Mouse (Mus musculus) intestine, embryonic 16.5 days (tissue): Measurements from ENCODE around the gene Cox5b. TPM values are rescaled to one million over a fixed set of nuclear protein-coding genes. Genes with fewer than 3 reads are reported as not detected.

ENCODE experiments used
- ATAC-seq: fragments of 200-750 bp; cut with Nextera tagmentation; 2 replicates; pipeline ENCODE4 v1.8.0; 2017; ENCODE audit warnings: moderate TSS enrichment, moderate library complexity
- H3K27ac ChIP-seq: fragments of 300-500 bp; sonication (generic); 2 replicates; pipeline ENCODE4 v1.5.1; 2014; ENCODE audit warnings: mild to moderate bottlenecking, low read length
- H3K27me3 ChIP-seq: fragments of 300-500 bp; sonication (generic); replicated peaks from 2 replicates; pipeline ENCODE4 v1.6.1; 2014; ENCODE audit warnings: low read length, control low read depth, mixed read lengths; ENCODE audit not compliant: control insufficient read depth, insufficient read depth
- H3K36me3 ChIP-seq: fragments of 300-500 bp; sonication (generic); 2 replicates; pipeline ENCODE4 v1.6.1; 2014; ENCODE audit warnings: low read length, control low read depth; ENCODE audit not compliant: control insufficient read depth, insufficient read depth
- H3K4me1 ChIP-seq: fragments of 300-500 bp; sonication (generic); 2 replicates; pipeline ENCODE4 v1.6.1; 2014; ENCODE audit warnings: low read length, control low read depth, mixed read lengths; ENCODE audit not compliant: control insufficient read depth, insufficient read depth
- H3K4me2 ChIP-seq: fragments of 300-500 bp; sonication (generic); 2 replicates; pipeline ENCODE4 v1.6.1; 2014; ENCODE audit warnings: low read depth, low read length, control low read depth
- H3K4me3 ChIP-seq: fragments of 300-500 bp; sonication (generic); 2 replicates; pipeline ENCODE4 v1.5.1; 2014; ENCODE audit warnings: mild to moderate bottlenecking, low read length
- H3K9ac ChIP-seq: fragments of 300-500 bp; sonication (generic); 2 replicates; pipeline ENCODE4 v1.6.1; 2014; ENCODE audit warnings: low read depth, low read length
- H3K9me3 ChIP-seq: fragments of 300-500 bp; sonication (generic); 2 replicates; pipeline ENCODE4 v1.6.1; 2016; ENCODE audit warnings: low read length, control low read depth; ENCODE audit not compliant: control insufficient read depth
- WGBS: fragments of 180-500 bp; shearing (Covaris S2); extraction: QIAGEN DNeasy Blood & Tissue Kit; methylation state at CpG from one replicate; pipeline ENCODE4 v1.1.7; 2014; 5-methylcytosine and 5-hydroxymethylcytosine counted together
- polyA plus RNA-seq: library from polyadenylated mRNA; unstranded; fragments of >200 nt; fragmentation: Nextera tagmentation; extraction: Ambion mirVana; gene quantifications from 2 replicates; pipeline ENCODE4 v1.2.1, GENCODE M21; 2015

Gene Cox5b
- polyA plus RNA-seq, 1 experiment from 2014 or later = 946 TPM

GRCm38 (mm10) chr1:36708626-36709025 is 17.4 kb downstream of the Cox5b start:
- Histone ChIP-seq H3K4me1 (peaks cover 15% of the 10 kb centered on the region), H3K9ac (peak overlapping the region; percentile 97), H3K9me3 (no peaks in the 10 kb centered on the region), H3K4me2 (peak overlapping the region; percentile 83), H3K27ac (peak overlapping the region; percentile 82), H3K27me3 (no peaks in the 10 kb centered on the region), H3K4me3 (peak overlapping the region; percentile 99), H3K36me3 (peaks cover 9% of the 10 kb centered on the region; the same call in 1 of the 2 replicates)
- WGBS = 67% methylated on average over 1 of the region's 1 CpGs
- no peak for ATAC-seq

DNA sequence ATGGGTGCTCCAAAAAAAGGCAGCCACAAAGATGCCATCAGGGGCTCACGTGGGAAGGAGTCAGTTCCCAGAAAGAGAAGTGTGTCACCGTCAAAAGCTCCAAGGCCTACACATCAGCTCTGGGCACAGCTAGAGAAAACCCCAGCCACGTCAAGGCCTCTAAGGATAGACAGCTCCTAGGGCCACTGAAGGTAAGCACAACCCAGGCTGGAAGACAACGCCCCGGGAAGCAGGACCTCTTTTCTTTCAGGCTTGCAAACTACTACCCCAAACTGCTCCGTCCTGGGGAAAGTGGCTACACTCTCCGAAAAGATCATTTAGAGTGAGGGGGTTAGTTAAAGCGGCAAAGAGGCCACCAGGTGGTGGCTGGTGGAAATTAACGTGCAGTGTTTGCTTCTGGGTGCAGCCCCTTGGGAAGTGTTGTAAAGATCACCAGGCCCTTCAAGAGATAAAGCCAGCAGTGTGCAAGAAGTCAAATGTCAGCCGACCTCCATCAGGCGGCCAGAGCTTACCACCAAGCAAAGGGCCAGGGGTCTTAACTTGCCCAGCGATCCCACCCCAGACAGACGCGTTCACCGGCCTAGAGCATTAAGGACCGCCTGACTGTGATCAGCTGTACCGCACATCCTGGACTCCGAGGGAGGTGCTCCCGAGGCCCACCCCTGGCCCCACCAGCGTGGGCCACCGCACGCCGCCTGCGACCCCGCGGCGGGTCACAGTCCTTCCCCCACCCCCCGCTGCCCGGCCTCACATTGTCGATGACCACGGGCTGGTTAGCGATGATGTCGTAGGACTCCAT is 18.0 kb downstream of the Cox5b start:
- H3K27me3 ChIP-seq = no peaks in the 10 kb centered on the region
- under 1% methylated on average over 33 of the region's 33 CpGs for WGBS
- H3K9ac ChIP-seq = peak overlapping the region; percentile 97
- peaks cover 8% of the 10 kb centered on the region; the same call in 1 of the 2 replicates for H3K36me3 ChIP-seq
- no peaks in the 10 kb centered on the region for H3K9me3 ChIP-seq
- peak; percentile 78 for ATAC-seq
- peak overlapping the region; percentile 99 for H3K4me3 ChIP-seq
- H3K4me1 ChIP-seq = peaks cover 15% of the 10 kb centered on the region
- H3K27ac ChIP-seq = peak overlapping the region; percentile 82
- H3K4me2 ChIP-seq = peak overlapping the region; percentile 83

DNA sequence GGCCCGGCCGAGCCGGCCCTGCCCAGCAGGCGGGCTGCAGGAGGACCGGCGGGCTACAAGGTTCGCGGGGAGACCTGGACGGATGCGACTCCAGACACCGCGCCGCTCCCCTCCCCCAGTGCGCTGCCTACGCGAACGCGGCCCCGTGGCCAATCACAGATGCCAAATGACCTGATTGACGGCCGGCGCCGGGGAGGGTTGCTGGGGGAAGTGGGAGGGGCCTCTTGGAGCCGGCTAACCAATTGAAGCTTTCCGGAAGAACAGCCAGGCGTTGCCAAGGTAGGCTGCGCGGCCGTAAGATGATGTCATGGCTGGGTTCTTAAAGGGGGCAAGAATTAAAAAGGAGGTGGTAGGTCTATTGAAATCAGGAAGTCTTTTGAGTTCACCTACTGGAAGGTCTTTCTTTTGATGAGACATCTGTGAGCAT is 18.6 kb downstream of the Cox5b start, which contains the start of gene 4933424G06Rik:
Gene 4933424G06Rik, plus strand, starts transcription at position 296 of the 427 bp plus-strand sequence.
- Histone ChIP-seq H3K36me3 (0 out of 2 replicates have a peak, but pooled peaks cover 3% of the 10 kb centered on the region), H3K4me2 (peak within 1 kb of the TSS; percentile 83), H3K4me3 (peak within 1 kb of the TSS; percentile 99), H3K9me3 (no peaks in the 10 kb centered on the region), H3K27me3 (no peaks in the 10 kb centered on the region), H3K9ac (peak within 1 kb of the TSS; percentile 97), H3K4me1 (peaks cover 15% of the 10 kb centered on the region), H3K27ac (peak within 1 kb of the TSS; percentile 82)
- WGBS = 0% methylated on average over 29 of the region's 29 CpGs
- ATAC-seq = peak; percentile 98

DNA sequence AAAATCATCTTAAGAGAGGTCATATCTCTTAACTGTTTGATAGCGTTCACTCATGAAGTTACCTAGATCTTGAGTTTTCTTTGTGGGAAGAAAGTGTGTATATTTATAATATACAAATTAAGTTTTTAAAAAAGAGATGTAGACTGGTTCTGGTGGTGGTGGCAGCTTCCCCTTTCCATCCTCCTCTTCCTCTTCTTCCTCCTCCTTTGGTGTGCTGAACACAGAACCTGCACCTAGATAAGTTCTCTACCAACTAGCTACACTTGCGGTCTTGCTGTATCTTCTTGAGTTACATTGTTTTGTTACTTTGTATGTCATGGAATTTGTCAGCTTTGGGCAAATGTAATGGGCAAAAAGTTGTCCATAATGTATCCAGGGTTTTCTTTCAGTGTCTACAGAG is 19.9 kb downstream of the Cox5b start:
- H3K4me1 ChIP-seq = peaks cover 15% of the 10 kb centered on the region
- no peaks in the 10 kb centered on the region for H3K27me3 ChIP-seq
- no peak overlapping the region for H3K4me2 ChIP-seq
- no peak overlapping the region for H3K4me3 ChIP-seq
- no peak overlapping the region for H3K27ac ChIP-seq
- 0 out of 2 replicates have a peak, but pooled peaks cover 2% of the 10 kb centered on the region for H3K36me3 ChIP-seq
- no peak for ATAC-seq
- no peaks in the 10 kb centered on the region for H3K9me3 ChIP-seq
- H3K9ac ChIP-seq = no peak overlapping the region
- 95% methylated on average over 2 of the region's 2 CpGs for WGBS

DNA sequence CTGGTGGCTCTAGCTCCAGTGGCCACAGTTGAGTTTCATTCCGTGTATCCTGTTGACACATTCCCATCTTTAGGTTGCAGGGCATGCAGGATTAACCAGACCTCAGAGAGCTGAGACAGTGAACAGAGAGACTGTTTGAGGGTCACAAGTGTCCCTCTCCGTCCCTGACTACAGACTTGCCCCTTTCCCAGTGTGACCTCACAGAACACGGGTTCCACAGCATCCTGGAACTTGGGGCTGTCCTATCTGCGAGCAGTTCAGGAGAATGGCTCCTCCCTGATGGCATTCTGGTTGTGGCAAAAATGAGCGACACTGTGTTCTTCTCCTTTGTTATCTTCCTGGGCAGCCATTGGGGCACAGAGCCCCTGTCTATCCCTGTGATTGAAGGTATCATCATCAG is 23.1 kb downstream of the Cox5b start, which contains the start of gene Actr1b:
Gene Actr1b, minus strand, starts transcription at position 112 of the 400 bp plus-strand sequence.
- no peak for ATAC-seq
- Histone ChIP-seq H3K27me3 (no peaks in the 10 kb centered on the region), H3K9ac (no peak within 1 kb of the TSS), H3K27ac (no peak within 1 kb of the TSS), H3K9me3 (no peaks in the 10 kb centered on the region), H3K4me3 (no peak within 1 kb of the TSS), H3K4me2 (no peak within 1 kb of the TSS), H3K4me1 (no peaks in the 10 kb centered on the region), H3K36me3 (no peaks in the 10 kb centered on the region)
- 77% methylated on average over 5 of the region's 5 CpGs for WGBS

- ATAC-seq = no peak
- Histone ChIP-seq H3K4me2 (no peak overlapping the region), H3K4me1 (peaks cover 4% of the 10 kb centered on the region; the same call in 1 of the 2 replicates), H3K27ac (no peak overlapping the region), H3K27me3 (no peaks in the 10 kb centered on the region), H3K36me3 (no peaks in the 10 kb centered on the region), H3K4me3 (no peak overlapping the region), H3K9ac (no peak overlapping the region), H3K9me3 (no peaks in the 10 kb centered on the region)
- WGBS = 92% methylated on average over 1 of the region's 1 CpGs
Observed at GRCm38 (mm10) chr1:36718786-36719185, 27.5 kb downstream of the Cox5b start.

DNA sequence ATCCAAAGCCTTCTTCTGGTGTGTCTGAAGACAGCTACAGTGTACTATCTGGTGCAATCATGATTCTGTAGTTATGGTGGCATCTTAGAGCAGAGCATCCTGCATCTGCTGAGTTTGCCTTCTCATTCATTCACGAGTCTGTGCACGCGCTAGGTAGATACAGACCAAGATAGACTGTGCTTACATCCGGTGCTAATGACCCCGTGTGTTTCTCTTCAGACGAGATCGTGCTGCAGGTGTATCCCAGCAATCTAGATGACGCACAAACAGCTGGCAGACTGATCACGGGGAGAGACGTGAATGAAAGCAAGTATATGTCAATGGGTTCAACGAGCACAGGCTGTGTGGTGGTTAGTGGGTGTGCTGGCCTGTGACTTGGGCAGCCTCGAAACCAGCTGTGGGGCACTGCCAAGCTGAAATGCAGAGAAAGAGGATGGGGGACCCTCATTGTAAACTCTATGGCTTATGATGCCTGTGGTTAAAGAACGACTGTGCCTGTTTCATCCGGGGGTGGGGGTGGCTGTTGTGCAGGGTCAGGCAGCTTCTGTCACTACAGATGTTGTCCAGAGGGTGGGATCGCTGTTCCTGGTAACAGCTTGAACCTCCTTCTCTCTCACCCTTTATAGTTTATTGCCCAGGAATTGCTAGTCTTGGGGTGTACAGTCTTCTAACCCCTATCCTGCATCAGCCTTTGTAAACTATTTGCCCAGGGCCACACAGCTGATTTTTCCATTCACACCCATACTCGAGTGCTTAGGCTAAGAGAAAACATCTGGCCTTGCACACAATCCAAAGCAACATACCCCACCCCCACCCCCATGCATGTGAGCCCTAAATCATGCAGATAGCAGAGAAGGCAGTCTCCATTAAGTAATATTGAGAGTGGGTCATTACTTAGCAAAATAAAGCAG is 32.2 kb downstream of the Cox5b start:
- Histone ChIP-seq H3K27ac (no peak overlapping the region), H3K4me1 (peaks cover 4% of the 10 kb centered on the region; the same call in 1 of the 2 replicates), H3K27me3 (no peaks in the 10 kb centered on the region), H3K36me3 (no peaks in the 10 kb centered on the region), H3K9me3 (no peaks in the 10 kb centered on the region), H3K9ac (no peak overlapping the region), H3K4me3 (no peak overlapping the region), H3K4me2 (no peak overlapping the region)
- WGBS = 55% methylated on average over 16 of the region's 16 CpGs
- ATAC-seq = no peak

DNA sequence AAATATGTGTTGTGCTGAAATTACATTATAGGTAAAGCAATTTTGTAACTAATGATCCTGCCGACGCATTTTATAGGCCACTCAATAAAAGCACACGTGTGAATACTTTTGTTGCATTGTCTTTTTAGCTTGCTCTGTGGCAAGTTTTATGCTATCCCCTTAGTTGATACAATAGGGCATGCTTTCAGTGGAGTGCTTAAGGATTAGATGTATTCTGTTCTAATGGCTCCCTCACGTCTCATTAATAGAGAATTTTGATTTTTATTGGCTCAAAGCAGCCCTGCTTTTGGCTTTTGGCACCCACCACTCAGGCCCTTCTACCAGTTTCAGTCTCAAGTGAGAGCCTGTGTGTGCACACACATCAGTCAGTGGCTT is 32.8 kb downstream of the Cox5b start:
- Histone ChIP-seq H3K36me3 (no peaks in the 10 kb centered on the region), H3K4me1 (peaks cover 4% of the 10 kb centered on the region; the same call in 1 of the 2 replicates), H3K4me3 (no peak overlapping the region), H3K9me3 (no peaks in the 10 kb centered on the region), H3K27me3 (no peaks in the 10 kb centered on the region), H3K4me2 (no peak overlapping the region), H3K27ac (no peak overlapping the region), H3K9ac (no peak overlapping the region)
- 73% methylated on average over 4 of the region's 4 CpGs for WGBS
- ATAC-seq = no peak

- no peak overlapping the region for H3K4me2 ChIP-seq
- H3K9me3 ChIP-seq = no peaks in the 10 kb centered on the region
- no peaks in the 10 kb centered on the region for H3K36me3 ChIP-seq
- ATAC-seq = 0 out of 2 replicates have a peak, but pooled peaks have one; percentile 38
- WGBS = 12% methylated on average over 4 of the region's 4 CpGs
- no peak overlapping the region for H3K9ac ChIP-seq
- no peaks in the 10 kb centered on the region for H3K27me3 ChIP-seq
- H3K4me1 ChIP-seq = no peaks in the 10 kb centered on the region
- no peak overlapping the region for H3K4me3 ChIP-seq
- no peak overlapping the region for H3K27ac ChIP-seq
Observed at GRCm38 (mm10) chr1:36737300-36737699, 46.1 kb downstream of the Cox5b start.
